Mouse (Mus musculus) hindbrain, embryonic 14.5 days (tissue): ENCODE measurements at regions not wholly inside any gene's neighbourhood (a gene's known extent, or its start where the extent isn't known, plus 50 kb on each side); places are given as distances from the start of the nearest gene placed in this dataset.

Experiments used
- ATAC-seq: fragments of 200-750 bp; cut with Nextera tagmentation; 2 replicates; pipeline ENCODE4 v1.8.0; 2017; ENCODE audit warnings: moderate number of reproducible peaks, mild to moderate bottlenecking, moderate TSS enrichment, moderate library complexity; ENCODE audit not compliant: low FRiP score
- DNase-seq: peaks from one replicate; pipeline ENCODE4 v3.0.0-alpha.2; 2015; ENCODE audit warnings: low spot score
- H3K27ac ChIP-seq: fragments of 300-500 bp; sonication (generic); 2 replicates; pipeline ENCODE4 v1.5.1; 2014; ENCODE audit warnings: mild to moderate bottlenecking, moderate library complexity
- H3K27me3 ChIP-seq: fragments of 300-500 bp; sonication (generic); 2 replicates; pipeline ENCODE4 v1.6.1; 2014; ENCODE audit warnings: mild to moderate bottlenecking, low read length, mixed read lengths; ENCODE audit not compliant: control insufficient read depth, insufficient read depth
- H3K36me3 ChIP-seq: fragments of 300-500 bp; sonication (generic); replicated peaks from 2 replicates; pipeline ENCODE4 v1.6.1; 2014; ENCODE audit not compliant: control insufficient read depth, insufficient read depth
- H3K4me1 ChIP-seq: fragments of 300-500 bp; sonication (generic); replicated peaks from 2 replicates; pipeline ENCODE4 v1.6.1; 2014; ENCODE audit warnings: antibody characterized with exemption, low read length, mixed read lengths; ENCODE audit not compliant: control insufficient read depth, insufficient read depth
- H3K4me2 ChIP-seq: fragments of 300-500 bp; sonication (generic); replicated peaks from 2 replicates; pipeline ENCODE4 v1.6.1; 2014; ENCODE audit warnings: mild to moderate bottlenecking, moderate library complexity
- H3K4me3 ChIP-seq: fragments of 300-500 bp; sonication (generic); replicated peaks from 2 replicates; pipeline ENCODE4 v1.5.1; 2014; ENCODE audit warnings: mild to moderate bottlenecking, low read length
- H3K9ac ChIP-seq: fragments of 300-500 bp; sonication (generic); 2 replicates; pipeline ENCODE4 v1.6.1; 2014
- H3K9me3 ChIP-seq: fragments of 300-500 bp; sonication (generic); 2 replicates; pipeline ENCODE4 v1.6.1; 2016; ENCODE audit warnings: low read length; ENCODE audit not compliant: control insufficient read depth
- WGBS: fragments of 180-500 bp; shearing (Covaris S2); extraction: QIAGEN DNeasy Blood & Tissue Kit; methylation state at CpG from one replicate; pipeline ENCODE4 v1.1.7; 2014; 5-methylcytosine and 5-hydroxymethylcytosine counted together

DNA sequence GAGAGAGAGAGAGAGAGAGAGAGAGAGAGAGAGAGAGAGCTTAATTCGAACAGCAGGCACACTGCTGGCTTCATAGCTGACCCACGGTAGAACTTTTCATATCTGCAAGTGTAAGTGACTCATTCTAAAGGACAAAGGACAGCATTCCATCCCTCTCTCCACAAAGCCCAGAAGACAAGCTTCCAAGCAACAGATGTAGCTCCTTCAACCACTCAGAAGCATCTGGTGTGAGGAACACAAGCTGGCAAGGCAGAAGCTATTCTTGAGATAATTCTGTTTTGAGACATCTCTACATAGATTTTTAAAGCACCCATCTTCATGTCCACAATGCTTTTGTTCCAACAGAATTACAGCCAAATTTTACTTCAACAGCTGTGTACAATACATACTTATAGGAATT lies 294.2 kb upstream of the Gria1 start:
- H3K36me3 ChIP-seq: no peaks in the 10 kb centered on the region
- no peak for DNase-seq
- H3K4me1 ChIP-seq: no peaks in the 10 kb centered on the region
- no peaks in the 10 kb centered on the region for H3K9me3 ChIP-seq
- no peak overlapping the region for H3K4me3 ChIP-seq
- no peak overlapping the region for H3K4me2 ChIP-seq
- H3K27ac ChIP-seq: no peak overlapping the region
- 89% methylated on average over 2 of the region's 2 CpGs for WGBS
- no peaks in the 10 kb centered on the region for H3K27me3 ChIP-seq
- no peak for ATAC-seq
- H3K9ac ChIP-seq: no peak overlapping the region

DNA sequence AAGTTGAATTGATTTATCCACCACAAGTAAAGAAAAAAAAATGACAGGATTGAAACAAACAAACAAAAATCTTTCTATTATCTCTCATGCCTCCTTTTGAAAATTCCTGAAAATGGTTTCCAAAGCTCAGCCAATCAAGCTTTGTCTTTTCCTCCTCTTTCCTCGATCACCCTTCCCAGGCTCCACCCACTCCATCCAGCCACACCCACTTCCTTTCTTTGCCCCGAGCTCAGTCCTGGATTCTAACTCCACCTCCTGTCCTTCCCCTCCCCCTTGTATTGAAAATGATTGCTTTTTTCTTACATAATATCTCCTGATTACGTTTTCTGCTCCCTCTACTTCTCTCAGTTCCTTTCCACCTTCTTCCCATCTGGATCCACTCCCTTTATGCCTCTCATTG lies 286.0 kb upstream of the Gria1 start:
- Histone ChIP-seq H3K9me3 (no peaks in the 10 kb centered on the region), H3K9ac (no peak overlapping the region), H3K27me3 (no peaks in the 10 kb centered on the region), H3K4me1 (no peaks in the 10 kb centered on the region), H3K4me3 (no peak overlapping the region), H3K4me2 (no peak overlapping the region), H3K36me3 (no peaks in the 10 kb centered on the region), H3K27ac (no peak overlapping the region)
- ATAC-seq: no peak
- no peak for DNase-seq
- 44% methylated on average over 3 of the region's 3 CpGs for WGBS

DNA sequence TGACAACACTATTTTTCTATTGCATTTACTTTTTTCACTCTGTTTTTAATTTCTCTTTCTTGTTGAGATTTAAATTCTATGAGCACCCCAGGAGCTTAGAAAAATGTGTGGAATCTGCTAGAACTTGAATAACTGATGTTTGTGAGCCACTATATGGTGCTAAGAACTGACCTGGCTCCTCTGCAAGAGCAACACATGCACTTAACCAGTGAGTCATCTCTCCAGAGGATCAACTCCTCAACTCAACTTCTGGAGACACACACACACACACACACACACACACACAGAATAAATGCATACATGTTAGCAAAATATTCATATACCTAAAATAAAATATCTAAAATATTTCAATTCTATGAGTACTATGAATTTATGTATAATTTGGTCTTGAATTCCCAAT lies 285.0 kb upstream of the Gria1 start:
- no peaks in the 10 kb centered on the region for H3K4me1 ChIP-seq
- no peak for DNase-seq
- no peaks in the 10 kb centered on the region for H3K36me3 ChIP-seq
- no peaks in the 10 kb centered on the region for H3K9me3 ChIP-seq
- no peak overlapping the region for H3K4me2 ChIP-seq
- no peak overlapping the region for H3K4me3 ChIP-seq
- H3K9ac ChIP-seq: no peak overlapping the region
- no peaks in the 10 kb centered on the region for H3K27me3 ChIP-seq
- H3K27ac ChIP-seq: no peak overlapping the region
- ATAC-seq: no peak

DNA sequence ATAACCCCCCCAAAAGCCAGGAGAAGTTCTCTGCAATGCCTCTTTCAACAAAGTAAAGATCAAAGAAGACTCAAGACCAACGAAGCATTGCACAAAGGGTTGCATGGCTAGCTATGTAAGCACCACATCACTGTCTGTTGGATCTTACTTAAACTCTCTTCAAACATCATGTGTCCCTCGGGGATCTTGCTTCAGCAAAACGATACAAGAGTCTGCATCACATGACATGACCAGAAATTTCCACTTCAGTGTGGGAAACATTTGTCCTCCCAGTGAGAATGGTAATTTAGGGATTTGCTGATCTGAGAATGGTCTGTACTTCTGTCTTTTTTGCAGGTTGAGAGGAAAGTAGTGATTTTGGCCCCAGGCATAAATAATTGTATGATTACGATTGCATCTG lies 283.6 kb upstream of the Gria1 start:
- 69% methylated on average over 4 of the region's 4 CpGs for WGBS
- no peak overlapping the region for H3K4me3 ChIP-seq
- H3K9ac ChIP-seq: no peak overlapping the region
- H3K36me3 ChIP-seq: no peaks in the 10 kb centered on the region
- no peaks in the 10 kb centered on the region for H3K27me3 ChIP-seq
- DNase-seq: no peak
- no peaks in the 10 kb centered on the region for H3K4me1 ChIP-seq
- no peak overlapping the region for H3K27ac ChIP-seq
- no peak overlapping the region for H3K4me2 ChIP-seq
- ATAC-seq: no peak
- H3K9me3 ChIP-seq: no peaks in the 10 kb centered on the region

DNA sequence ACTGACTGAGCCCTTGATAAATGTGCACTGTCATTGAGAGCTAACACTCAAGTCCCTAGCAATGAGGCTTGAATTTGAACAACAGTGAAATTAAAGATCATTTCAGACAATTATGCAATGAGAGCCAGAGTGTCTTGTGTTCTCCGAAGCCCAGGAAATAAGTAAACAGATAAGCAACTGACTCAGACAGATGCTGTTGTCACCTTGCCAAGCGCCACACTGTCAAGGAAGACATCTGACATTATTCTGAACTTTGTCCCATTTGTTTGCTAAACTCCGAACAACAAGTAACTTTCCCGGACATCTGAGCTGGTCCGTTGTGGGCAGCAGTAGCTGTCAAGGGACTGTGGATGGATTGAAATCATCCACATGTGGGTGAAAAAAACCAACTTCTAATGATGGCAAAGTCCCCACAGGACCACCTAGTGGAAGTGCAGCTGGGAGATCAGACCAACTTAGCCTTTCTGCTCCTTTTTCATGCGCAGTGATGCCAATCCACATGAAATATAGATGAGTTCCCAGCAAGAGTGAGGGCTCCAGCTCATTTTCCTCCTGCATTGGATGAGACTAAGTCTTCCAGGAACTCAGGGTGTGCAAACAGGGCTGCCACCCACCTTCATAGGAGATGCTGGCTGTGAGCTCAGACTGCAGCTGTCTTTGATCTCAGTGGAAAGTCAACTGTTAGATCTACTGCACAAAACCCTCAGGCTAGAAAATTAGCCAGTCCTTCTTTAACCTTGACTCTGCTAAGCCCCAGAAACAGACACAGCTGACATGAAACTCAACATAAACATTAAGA lies 282.8 kb upstream of the Gria1 start:
- H3K4me2 ChIP-seq: no peak overlapping the region
- H3K4me1 ChIP-seq: no peaks in the 10 kb centered on the region
- H3K27ac ChIP-seq: no peak overlapping the region
- 74% methylated on average over 6 of the region's 6 CpGs for WGBS
- H3K9ac ChIP-seq: no peak overlapping the region
- ATAC-seq: no peak
- H3K4me3 ChIP-seq: no peak overlapping the region
- no peak for DNase-seq
- no peaks in the 10 kb centered on the region for H3K36me3 ChIP-seq
- no peaks in the 10 kb centered on the region for H3K27me3 ChIP-seq
- no peaks in the 10 kb centered on the region for H3K9me3 ChIP-seq

DNA sequence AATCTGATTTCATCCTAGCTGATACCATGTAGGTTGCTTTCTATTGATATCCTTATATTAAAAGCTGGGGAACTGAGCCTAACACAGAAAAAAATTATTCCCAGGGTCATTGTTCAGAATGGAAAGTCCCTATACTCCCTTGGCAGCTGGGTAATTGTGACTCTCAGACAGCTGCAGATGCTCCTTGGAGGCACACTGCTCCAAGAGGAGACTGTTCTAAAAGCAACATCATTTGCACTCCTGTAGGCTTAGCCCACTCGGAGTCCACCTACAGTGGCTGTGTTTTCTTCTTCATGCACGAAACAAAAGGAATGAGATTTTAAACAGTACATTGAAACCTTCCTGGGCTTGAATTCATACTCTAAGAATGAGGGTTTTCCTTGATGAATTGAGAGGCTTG lies 269.3 kb upstream of the Gria1 start:
- no peaks in the 10 kb centered on the region for H3K27me3 ChIP-seq
- DNase-seq (no peak), ATAC-seq (no peak)
- 40% methylated on average over 2 of the region's 2 CpGs for WGBS
- H3K4me3 ChIP-seq: no peak overlapping the region
- no peaks in the 10 kb centered on the region for H3K36me3 ChIP-seq
- no peak overlapping the region for H3K9ac ChIP-seq
- no peak overlapping the region for H3K4me2 ChIP-seq
- no peak overlapping the region; the same call in 1 of the 2 replicates for H3K27ac ChIP-seq
- H3K4me1 ChIP-seq: no peaks in the 10 kb centered on the region; the same call in 1 of the 2 replicates
- H3K9me3 ChIP-seq: no peaks in the 10 kb centered on the region

DNA sequence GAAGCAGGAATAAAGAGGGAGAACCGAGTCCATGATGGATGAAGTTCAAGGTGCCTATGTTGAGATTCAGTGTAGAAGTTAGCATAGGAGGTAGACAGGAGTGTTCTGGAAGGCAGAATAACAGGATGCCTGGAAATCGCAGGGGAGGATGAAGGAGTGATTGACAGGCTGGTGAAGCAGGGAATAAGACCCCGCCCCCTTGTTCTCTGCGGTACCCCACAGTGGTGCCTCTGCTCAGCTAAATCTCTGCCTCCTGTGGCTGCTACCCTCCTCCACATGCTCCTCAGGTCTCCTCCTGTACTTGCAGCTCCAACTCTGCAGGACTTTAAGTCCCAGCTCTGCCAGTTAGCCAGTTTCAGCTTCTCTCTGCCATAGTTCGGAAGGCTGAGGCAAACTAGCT lies 261.2 kb upstream of the Gria1 start:
- Histone ChIP-seq H3K27ac (no peak overlapping the region), H3K9ac (no peak overlapping the region), H3K27me3 (no peaks in the 10 kb centered on the region), H3K4me3 (no peak overlapping the region), H3K4me1 (0 out of 2 replicates have a peak, but pooled peaks cover 8% of the 10 kb centered on the region), H3K9me3 (no peaks in the 10 kb centered on the region), H3K4me2 (no peak overlapping the region), H3K36me3 (no peaks in the 10 kb centered on the region)
- WGBS: 24% methylated on average over 5 of the region's 5 CpGs
- ATAC-seq (no peak), DNase-seq (no peak)

DNA sequence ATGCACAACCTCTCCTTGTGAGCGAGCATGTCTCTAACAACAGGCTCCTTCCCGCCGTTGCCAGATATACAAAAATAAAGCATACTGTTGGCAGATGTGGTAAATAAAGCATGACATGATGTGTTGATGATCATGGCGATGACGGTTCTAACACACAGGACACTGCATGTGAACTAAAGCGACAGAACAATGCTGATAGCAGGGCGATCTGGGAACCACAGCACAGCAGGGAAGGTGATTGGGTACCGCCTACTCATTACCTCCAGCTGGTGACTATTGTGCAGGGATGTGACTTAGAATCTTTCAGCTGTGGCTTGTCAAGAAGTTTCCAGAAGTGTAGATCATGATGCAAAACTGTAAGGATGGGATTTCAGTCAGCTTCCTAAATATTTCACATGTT lies 260.5 kb upstream of the Gria1 start:
- 35% methylated on average over 8 of the region's 8 CpGs for WGBS
- Histone ChIP-seq H3K9me3 (no peaks in the 10 kb centered on the region), H3K4me3 (no peak overlapping the region), H3K36me3 (no peaks in the 10 kb centered on the region), H3K27me3 (no peaks in the 10 kb centered on the region), H3K9ac (no peak overlapping the region), H3K27ac (no peak overlapping the region), H3K4me2 (no peak overlapping the region), H3K4me1 (0 out of 2 replicates have a peak, but pooled peaks cover 8% of the 10 kb centered on the region)
- DNase-seq (no peak), ATAC-seq (no peak)

DNA sequence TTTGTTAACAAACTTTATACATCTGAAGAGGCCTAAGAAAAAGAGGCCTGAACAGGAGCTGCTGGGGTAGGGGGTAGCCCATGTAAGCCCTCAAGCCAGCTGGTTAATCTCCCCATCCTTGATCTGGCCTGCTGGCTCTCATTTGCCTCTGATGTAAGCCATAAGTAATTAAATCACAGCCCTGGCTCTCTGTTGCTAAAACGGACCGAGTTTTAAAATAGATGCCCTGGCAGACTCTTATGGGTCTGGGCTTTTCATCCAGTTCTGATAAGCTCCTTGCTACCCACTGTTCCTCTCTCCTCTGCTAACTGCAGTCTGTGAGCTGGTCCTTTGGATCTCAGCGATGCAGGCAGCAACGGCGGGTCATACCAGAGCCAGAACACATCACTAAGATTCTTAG lies 259.3 kb upstream of the Gria1 start:
- no peak for DNase-seq
- Histone ChIP-seq H3K9ac (no peak overlapping the region), H3K27me3 (no peaks in the 10 kb centered on the region), H3K9me3 (no peaks in the 10 kb centered on the region), H3K4me1 (0 out of 2 replicates have a peak, but pooled peaks cover 8% of the 10 kb centered on the region), H3K4me3 (no peak overlapping the region), H3K36me3 (no peaks in the 10 kb centered on the region), H3K27ac (no peak overlapping the region), H3K4me2 (no peak overlapping the region)
- 65% methylated on average over 5 of the region's 5 CpGs for WGBS
- ATAC-seq: no peak

DNA sequence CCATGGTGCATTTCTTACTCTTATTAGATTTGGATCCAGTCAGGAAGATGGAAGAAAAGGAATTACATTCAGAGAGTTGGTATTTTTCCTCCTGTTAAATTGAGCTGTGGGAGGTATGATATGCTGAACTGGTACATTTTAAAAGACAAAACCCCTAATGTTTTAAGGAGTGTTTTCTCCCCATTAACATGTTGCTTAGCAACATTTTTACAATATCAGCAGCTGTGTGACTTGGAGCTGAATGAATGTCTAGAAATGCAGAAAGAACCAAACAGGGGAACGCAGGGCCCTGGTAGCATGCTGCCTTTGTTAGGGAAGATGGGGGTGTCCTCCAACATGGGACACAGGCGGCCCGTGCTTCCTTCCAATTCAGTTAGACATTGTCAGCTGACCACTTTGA lies 257.5 kb upstream of the Gria1 start:
- Histone ChIP-seq H3K4me3 (no peak overlapping the region), H3K27ac (no peak overlapping the region), H3K4me1 (0 out of 2 replicates have a peak, but pooled peaks cover 8% of the 10 kb centered on the region), H3K4me2 (no peak overlapping the region), H3K9me3 (no peaks in the 10 kb centered on the region), H3K9ac (no peak overlapping the region), H3K36me3 (no peaks in the 10 kb centered on the region), H3K27me3 (no peaks in the 10 kb centered on the region)
- DNase-seq (peak; percentile 49), ATAC-seq (no peak)
- WGBS: 33% methylated on average over 3 of the region's 3 CpGs
